Mouse (Mus musculus): ENCODE measurements around the gene 1700037H04Rik.

1700037H04Rik gene

DNA sequence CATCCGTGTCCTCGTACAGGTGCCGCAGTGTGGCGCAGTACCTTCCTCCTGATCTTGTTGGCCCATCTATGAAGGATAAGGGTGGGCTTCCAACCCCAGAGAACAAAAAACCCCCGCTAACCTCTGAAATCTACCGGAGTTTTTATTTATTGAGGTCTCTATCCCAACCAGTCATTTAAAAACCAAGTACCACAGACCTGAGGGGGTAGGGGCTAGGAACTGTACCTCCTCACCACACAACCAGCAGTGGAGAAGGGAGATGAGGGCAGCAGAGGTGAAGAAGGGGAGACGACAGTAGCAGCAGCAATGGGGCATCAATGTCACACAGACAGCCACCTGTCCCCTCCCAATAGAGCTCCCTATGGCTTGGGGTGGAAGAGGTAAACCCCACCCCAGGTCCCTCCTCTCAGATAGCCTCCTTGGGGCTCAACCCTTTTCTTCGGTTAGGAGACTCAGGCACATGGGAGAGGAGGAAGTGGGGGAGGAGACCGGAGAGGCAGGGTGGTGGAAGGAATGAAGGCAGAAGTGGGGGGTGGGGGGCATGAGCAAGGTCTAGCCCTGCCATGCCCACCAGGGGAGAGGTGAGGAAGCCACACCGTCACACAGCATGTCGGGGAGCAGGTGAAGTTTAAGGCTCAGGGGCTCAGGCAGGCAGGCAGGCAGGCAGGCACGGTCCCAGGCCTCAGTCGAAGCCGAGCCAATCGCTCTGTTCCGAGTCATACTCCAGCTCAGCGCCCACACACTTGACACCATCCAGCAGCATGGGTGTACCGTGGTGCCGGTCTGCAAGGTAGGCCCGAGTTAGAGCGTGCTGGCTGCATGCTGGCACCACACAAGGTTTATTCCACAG lies 13.5 kb downstream of the 1700037H04Rik start:
- no peak for DNase-seq (ENCODE audit: low spot score in 2 of 2)

DNA sequence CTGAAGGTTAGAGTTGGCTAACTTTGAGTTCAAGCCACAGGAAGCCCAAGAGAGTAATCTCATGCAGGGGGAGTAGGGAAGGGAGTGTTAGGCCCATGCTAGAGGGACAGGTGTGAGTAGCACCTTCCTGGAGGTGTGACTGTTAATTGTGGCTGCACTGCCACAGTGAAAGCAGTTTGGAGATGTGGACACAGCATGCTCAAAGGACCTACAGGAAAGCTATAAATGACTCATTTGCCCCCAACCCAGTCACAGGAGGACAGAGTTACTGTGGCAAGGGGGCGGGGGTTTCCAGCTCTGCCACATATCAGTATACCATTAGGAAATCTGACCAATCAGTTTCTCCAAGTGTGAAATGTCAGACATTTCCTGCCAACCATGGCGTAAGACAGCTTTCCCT lies 14.3 kb downstream of the 1700037H04Rik start:
- no peak for DNase-seq (ENCODE audit: low spot score in 2 of 2)

DNA sequence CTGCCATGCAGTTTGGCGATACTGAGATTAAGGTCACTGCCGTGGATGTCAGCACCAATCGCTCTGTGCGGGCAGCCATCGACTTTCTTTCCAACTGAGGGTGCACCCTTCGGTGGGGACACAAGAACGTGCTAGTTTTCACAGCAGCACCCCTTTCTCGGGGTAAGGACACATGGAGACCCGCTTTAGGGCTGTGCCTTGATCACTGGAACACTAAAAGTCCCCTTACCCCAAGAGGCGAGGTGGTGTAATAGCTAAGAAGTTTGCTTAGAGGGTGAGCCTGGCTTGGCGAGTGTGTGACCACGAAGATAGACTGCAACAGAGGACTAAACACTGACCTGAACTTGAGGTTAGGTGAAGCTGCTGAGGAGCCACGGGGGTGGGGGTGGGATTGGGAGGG lies 14.8 kb downstream of the 1700037H04Rik start:
- DNase-seq (ENCODE audit: low spot score in 2 of 2), result no peak

DNA sequence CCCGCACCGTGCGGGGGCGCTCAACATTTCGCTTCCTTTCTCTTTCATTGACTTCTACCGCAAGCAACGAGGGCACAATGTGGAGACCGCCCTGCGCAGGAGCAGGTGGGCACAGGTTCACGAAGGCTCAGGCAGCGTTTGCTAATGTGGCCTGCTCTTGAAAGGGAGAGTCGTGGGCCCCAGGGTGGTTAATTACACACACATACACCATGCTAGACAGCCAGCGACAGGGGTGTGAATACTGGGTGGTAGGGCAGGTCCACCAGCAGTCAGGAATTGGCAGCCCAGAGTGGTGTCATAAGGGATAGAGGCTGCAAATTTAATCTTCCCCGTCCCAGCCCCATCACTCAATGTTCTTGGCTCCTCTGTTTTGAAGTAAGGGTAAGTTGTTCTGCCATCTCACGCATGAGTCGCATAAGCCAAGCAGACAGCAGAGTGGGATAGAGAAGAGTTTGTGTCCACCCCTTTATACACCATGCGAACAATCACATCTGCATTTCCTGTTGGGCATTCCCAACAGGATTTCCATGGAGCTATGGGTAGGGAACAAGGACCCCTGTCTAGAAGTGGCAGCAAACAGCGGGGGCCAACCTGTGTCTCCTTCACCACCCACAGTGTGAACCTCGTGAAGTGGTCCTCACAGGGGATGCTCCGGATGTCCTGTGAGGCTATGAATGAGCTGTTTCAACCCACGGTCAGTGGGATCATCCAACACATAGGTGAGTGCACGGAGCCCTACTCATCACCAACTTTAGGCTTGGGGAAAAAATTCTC lies 16.7 kb downstream of the 1700037H04Rik start:
- peak in 1 of 2 experiments; percentile 10 for DNase-seq (ENCODE audit: low spot score in 2 of 2)

DNA sequence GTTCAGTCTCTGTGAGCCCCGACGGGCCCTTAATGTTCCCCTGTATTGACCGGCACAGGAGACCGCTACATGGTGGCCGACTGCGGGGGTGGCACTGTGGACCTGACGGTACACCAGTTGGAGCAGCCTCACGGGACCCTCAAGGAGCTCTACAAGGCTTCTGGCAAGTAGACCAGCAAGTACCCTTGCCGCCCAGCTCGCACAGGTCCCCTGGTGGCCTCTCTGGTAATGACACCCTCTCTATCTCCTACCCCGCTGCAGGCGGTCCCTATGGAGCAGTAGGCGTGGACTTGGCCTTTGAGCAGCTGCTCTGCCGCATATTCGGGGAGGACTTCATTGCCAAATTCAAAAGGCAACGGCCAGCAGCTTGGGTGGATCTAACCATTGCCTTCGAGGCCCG lies 17.3 kb downstream of the 1700037H04Rik start:
- peak; percentile 85 to 92 for DNase-seq (ENCODE audit: low spot score in 2 of 2)

DNA sequence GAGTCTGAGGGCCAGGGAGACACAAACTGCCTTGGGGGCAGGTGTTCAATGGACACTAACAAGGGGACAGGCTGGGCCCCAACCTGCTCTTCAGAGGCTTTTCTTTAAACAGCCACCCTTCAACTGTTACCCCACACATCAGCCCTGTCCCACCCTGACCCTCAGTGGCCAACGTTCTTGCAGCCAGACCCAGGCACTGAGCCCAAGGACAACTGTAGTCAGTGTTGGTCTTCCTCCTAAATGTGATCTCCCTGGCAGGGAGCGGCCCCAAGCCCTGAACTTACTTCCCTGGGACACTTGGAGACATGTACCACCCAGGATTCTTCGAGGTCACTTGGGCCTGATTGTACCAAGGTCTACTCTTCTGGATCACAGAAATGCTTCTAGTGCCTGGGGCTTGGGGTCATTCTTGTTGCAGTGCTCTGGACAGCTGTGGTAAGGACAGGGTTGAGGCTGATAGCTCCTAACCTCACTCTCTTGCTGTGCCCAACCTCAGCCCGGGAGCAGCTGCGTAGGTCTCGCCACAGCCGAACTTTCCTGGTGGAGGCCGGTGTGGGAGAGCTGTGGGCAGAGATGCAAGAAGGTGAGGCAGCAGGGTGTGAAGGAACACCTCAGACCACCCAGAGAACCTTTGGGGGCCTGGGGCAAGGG lies 18.4 kb downstream of the 1700037H04Rik start:
- peak in 1 of 2 experiments; percentile 26 for DNase-seq (ENCODE audit: low spot score in 2 of 2)

DNA sequence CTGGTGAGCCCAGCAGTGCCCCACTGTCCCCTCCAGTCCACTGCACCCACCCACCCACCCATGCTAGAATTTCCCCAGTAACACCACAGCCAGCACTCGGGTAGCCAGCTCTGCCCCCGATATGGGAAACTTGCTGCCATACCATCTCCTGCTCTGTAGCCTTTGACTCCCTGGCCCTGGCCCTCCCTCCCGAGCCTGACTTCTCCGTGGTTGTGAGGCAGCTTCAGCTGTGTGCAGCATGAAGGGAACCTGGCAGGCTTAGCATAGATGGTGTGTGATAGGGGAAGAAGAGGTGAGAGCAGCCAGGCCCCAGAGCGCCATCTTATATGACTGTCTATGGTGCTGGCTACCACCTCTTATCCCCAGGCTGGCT lies 19.4 kb downstream of the 1700037H04Rik start:
- peak in 1 of 2 experiments; percentile 34 for DNase-seq (ENCODE audit: low spot score in 2 of 2)

DNA sequence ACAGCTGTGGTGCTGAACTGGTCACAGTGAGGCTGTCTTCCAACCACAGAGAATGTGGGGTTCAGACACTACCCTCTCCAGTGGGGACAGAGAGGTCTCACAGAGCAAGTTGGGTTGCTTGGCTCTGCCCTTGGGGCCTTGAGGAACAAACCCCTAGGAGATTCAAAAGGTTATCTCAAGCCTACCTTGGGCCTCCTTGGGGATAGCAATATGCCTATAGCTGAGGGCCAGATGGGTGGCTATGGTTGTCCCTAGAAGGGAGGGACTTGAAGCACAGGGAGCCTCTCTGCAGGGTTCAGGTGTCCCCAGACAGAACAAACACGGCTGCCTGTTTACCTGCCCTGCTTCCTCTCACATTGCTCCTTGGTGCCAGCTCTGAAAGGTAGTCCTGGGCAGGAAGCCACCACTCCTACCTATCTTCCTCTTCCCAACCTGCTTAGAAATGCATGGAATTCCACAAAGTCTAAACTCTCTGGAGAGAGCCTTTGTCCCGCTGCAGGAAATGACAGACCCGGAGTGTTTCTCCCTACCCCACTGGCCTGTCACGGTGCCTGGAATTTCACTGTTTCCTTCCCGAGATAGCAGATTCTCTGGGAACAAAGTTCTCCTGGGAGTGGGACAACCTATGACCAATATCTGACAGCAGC lies 19.9 kb downstream of the 1700037H04Rik start:
- peak; percentile 19 to 26 for DNase-seq (ENCODE audit: low spot score in 2 of 2)

DNA sequence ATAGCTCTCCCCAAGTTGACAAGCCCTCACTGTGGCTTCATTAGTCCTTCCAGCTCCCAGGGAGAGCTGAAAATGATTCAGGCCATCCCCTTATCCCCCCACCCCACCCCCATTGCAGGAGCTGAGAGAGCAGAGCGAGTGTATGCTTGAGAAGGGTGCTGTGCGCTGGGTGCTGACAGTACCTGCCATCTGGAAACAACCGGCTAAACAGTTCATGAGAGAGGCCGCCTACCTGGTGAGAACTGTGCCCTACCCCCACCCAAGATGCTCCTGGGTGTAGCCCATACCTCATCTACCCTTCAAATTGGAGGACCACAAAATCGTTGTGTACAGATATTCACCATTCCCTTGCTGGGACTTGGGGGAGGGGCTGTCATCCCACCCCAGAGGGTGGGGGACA lies 20.6 kb downstream of the 1700037H04Rik start:
- peak; percentile 6 to 13 for DNase-seq (ENCODE audit: low spot score in 2 of 2)

DNA sequence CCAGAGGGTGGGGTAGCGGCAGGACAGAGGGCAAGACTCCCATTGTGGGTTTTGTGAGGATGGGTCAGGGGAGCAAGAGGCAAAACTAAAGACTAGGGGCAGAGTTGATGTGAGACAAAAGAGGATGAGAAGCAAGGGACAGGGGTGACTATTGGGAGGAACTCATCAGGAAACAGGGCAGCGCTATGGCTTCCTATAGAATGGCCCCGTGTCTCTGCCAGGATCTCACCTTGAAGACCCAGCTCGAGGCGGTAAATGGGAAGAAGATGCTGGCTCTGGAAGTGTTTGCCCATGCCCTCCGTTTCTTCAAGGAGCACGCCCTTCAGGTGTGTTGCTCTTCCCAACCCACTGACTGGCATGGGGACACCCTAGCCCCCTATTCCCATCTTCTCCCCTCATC lies 21.1 kb downstream of the 1700037H04Rik start:
- peak in 1 of 2 experiments; percentile 19 for DNase-seq (ENCODE audit: low spot score in 2 of 2)

DNA sequence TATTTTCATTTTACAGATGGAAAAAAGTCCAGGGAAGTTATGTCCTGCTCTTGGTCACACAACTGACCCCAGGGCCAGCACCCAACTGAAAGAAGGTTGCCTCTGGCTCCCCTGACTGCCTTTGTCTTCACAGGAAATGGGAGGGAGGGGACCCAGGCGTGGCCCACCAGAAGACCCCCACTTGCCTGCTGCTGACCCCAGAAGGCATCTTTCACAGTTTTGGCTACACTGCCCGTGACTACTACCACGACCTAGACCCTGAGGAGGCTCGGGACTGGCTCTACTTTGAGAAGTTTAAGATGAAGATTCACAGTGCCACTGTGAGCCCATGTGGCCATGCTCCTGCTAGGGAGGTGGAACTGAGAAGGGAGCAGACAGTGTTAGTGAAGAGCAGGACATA lies 21.6 kb downstream of the 1700037H04Rik start:
- DNase-seq (ENCODE audit: low spot score in 2 of 2), result peak in 1 of 2 experiments; percentile 11

DNA sequence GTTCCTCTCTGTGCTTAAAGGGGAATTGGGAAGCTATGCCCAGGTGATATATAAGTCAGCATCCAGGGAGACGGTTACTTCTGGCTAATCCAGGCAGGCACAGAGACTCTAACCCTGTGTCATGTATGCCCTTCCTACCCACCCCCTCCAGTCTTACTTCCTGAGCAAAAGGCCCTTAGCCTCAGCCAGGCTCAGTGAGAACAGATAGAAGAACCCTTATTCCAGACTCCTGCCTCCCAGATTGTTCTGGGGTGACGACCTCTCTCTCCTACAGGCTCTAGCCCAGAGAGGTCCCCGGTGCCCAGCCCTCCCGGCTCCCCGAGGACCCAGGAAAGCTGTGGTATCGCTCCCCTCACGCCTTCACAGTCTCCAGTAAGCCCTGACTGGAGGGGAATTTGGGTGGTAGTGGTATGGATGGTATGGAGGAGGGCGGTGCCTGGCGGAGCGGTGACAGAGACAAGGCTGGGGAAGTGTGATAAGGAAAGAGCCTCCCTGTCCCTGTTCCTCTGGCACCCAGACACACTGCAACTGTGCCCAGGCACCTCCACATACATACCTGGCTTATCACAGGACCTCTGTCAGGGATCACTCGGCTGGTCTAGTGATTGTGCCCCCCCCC lies 24.3 kb downstream of the 1700037H04Rik start:
- peak; percentile 70 to 81 for DNase-seq (ENCODE audit: low spot score in 2 of 2)

DNA sequence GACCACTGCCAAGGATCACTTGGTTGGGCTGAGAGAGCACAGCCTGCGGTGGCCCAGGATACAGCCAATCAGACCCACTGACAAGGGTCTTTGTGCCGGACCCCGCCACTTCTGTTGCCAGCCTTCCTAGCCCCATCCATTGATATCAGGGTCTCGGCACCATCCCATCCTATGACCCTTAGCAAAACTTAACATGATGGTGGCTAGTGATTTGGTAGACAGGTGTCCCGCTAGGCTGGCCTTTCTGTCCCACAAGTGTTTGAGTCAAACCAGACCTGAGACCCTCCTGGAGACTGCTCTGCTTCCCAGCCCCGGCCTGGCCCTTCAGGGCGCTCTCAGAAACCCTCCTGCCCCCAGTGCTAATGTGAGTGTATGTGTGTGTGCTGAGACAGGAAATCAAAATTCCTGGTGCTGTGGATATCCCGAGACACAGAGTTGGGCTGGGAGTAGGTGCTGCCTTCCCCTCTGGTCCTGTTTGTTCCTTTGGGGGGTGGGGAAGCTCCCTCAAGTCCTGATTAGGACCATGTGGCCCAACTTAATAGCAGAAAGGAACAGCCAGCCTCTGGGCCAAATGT lies 25.0 kb downstream of the 1700037H04Rik start:
- DNase-seq (ENCODE audit: low spot score in 2 of 2), result peak in 1 of 2 experiments; percentile 34

DNA sequence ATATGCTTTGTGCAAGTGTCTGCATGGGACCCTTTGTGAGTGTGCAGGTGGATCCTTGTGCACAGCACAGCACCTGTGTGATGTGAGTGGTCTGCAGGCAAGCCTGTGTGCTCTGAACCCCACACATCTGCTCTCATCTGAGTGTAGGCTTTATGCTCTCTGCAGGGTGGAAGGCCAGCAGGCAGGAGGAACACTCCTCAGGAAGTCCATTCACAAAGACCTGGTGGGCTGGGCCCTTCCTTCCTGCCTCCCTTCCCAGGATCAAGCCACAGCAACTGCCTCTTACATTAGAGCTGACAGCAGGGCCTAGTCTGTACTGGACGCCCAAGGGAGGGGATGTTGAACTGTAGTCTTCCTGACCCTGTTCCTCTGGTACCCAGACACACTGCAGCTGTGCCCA lies 25.5 kb downstream of the 1700037H04Rik start:
- DNase-seq (ENCODE audit: low spot score in 2 of 2), result peak; percentile 27 to 36

DNA sequence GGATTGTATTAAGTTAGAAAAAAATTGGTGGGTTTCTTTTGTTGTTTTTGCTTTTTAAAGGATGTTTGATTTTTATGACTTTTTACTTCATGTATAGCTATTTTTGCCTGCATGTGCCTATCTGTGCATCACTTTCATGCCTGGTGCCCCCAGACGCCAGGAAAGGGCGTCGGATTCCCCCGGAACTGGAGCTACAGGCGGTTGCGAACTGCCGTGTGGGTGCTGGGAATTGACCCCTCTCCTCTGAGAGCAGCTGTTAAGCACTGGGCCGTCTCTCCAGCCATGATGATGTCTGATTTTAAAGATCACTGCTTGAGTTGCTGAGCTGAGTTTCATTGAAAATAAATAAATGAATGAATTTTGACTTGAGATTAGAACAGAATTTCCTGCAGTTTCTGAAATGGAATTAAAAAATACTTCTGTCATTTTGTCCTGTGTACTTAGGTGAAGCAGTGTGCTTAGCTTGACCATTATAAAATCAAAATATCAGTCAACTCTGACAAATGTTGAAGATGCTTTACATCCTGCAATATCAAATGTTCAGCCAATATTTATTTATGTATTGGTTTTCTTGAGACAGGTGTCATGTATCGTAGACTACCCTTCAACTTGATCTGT lies 26.8 kb downstream of the 1700037H04Rik start, which contains the start of gene Gm11037:
Gm11037 (plus strand) TSS at position 568 of the 618 bp plus-strand sequence.
- DNase-seq (ENCODE audit: low spot score in 2 of 2), result no peak

DNA sequence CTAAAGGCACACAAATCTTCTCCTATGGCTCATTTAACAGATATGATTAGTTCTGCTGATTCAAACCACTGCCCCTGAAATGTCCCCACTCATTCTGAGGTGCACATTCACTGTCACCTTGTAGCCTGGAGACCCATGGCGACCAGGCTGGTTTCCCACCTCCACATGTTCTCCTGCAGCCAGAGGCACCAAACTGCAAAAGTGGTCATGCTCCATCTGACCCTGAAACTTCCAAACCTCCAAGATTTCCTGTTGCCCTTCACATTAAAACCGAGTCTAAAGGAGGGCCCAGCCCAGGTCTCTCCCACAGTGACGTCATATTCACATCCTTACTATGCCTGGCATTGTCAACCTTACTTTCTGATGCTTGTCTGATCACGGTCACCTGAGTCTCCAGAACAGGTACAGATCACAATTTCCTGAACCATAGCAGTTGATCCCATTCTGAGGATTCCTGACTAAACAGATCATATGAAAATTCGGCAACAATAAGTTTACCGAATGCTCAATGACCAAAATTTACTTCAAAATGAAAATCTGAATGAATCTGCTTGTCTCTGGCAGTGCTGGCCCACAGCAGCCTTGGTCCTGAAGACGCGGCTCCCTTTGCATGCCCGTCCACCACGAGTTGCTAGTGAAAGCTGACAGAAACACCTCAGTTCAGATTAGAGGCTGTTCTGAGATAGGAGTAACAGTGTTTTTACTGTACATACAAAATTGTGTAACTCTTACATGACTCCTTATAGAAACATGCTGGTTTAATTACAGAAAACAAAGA lies 27.6 kb downstream of the 1700037H04Rik start:
- no peak for DNase-seq (ENCODE audit: low spot score in 2 of 2)

DNA sequence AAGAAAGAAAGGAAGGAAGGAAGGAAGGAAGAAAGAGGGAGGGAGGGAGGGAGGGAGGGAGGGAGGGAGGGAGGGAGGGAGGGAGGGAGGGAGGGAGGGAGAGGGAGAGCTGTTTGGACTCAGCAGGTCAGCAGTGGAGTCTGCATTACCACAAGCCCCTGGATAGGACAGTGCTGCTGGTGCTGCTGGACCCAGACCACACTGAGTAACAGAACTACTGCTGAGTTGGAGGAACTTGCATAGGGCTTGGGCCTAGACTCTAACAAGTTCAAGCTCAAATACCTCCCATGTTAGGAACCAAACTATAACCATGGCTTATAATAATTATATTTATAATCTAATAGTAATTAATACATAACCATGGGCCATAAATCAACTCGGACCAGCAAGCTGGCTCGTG lies 29.0 kb downstream of the 1700037H04Rik start:
- no peak for DNase-seq (ENCODE audit: low spot score in 2 of 2)

DNA sequence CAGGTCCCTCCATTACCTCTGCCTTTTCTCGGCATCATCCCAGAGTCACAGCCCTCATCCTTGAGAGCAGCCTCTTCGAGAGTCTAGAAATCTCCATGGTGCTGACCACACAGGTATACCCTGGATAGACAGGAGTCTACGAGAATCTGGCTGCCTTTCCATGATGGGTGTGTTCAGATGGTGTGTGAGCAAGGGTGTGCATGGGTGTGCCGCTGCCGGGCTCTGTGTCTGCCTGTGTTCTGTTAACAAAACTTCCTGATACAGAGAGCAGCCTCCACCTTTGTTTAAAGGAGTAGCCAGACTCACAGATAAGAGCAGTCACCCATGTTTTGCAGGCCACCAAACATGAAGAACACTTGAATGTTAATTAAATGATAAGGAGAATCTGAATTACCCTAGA lies 30.0 kb downstream of the 1700037H04Rik start:
- DNase-seq (ENCODE audit: low spot score in 2 of 2), result peak in 1 of 2 experiments; percentile 20

DNA sequence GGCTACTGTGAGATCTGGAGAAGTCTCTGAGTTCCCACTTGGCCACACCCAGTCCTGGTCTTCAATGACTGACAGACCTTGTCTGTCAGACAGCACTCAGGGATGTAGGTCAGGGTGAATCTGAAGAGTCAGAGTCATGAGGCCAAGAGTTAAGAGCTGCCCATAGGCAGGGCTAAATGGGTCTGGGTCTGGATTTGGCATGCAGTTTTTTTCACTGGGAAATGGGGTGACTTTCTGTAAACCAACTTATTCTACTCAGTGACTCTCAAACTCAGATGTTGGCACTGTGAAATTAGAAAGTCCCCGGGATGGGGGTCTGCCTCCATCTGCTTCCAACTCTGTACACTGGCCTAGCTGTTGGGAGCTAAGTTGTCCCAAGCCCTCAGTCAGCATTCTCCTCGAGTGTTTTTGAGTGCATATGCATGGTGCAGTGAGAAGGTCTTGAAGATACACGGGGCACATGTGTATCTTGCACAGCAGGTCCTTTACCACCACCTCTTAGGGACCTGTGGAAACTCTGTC lies 31.2 kb downstream of the 1700037H04Rik start:
- DNase-seq (ENCODE audit: low spot score in 2 of 2), result peak in 1 of 2 experiments; percentile 7
